Mouse (Mus musculus): ENCODE results near the gene Cabp4. TPM values are rescaled to one million over a fixed set of nuclear protein-coding genes. Genes with fewer than 3 reads are reported as not detected.

Cabp4 gene
- total RNA-seq, 2 experiments from 2014 or later = not detected

DNA sequence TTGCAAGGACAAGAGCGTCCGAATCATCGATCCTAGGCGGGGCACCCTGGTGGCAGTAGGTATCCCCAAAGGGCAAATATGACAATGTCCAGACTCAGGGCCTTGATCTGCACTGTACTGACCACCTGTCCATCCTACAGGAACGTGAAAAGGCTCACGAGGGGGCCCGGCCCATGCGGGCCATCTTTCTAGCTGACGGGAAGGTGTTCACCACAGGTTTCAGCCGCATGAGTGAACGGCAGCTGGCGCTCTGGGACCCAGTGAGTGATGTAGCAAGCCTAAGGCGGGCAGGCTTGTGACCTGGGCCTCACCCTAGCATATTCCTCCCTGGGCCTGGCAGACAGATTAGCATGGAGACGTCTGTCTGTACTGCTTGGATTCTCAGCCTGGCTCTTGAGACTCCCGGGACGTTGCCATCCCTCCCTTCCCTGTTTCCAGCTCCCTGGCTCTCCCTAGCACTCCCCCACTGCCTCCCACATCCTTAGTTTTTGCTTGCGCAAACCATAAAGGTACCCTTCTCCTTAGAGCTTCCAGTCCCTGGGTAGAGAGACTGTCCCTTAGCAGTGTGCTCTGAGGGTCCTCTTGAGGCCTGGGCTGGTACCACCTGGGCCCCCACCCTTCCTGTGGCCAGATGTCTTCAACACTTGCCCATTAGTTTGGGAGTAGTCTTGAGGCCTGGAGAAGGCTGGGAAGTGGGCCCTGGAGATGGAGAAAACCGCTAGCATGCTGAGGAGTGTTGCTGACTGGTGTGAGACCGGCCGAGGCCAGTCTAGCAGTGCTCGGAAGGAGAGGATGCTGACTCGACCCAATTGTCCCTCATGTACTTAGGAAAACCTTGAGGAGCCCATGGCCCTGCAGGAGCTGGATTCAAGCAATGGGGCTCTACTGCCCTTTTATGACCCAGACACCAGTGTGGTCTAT, 7.0 kb upstream of the Cabp4 start:
- Histone ChIP-seq H3K4me3 (no peak overlapping the region), H3K27ac (no peak overlapping the region)
- intact Hi-C loops (cut with DNase I) = no loop called here
- TF ChIP-seq CTCF (IDR thresholded peaks at IDR 0.05) = no peak
- DNase-seq = no peak

DNA sequence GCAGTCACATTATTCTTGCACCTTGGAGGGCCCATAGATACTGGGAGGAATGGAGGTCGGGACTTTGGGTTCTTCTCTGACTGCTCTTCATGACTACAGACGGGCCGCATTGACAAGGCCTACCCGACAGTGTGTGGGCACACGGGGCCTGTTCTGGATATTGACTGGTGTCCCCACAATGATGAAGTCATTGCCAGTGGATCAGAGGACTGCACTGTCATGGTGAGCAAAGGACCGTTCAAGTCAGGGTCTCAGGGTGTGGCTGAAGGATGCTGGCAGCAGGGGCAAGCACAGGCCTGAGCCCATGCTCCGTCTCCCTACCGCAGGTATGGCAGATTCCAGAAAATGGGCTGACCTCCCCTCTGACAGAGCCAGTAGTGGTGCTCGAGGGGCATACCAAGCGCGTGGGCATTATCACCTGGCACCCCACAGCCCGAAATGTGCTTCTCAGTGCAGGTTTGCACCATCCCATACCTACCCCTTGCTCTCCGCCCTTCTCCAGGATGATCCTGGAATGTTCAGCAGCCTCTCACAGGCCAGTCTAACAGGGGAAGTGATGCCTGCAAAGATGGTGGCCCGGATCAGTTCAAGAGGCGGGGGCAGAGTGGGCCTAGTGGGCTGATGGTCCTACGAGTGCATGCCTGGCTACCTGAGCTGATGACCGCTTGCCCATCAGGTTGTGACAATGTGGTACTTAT, 6.1 kb upstream of the Cabp4 start:
- no peak for TF ChIP-seq CTCF (IDR thresholded peaks at IDR 0.05)
- H3K27ac ChIP-seq = peak overlapping the region; percentile 96; the same call in 1 of the 2 replicates
- intact Hi-C loops (cut with DNase I) = no loop called here
- H3K4me3 ChIP-seq = peak overlapping the region; percentile 97
- DNase-seq = no peak

DNA sequence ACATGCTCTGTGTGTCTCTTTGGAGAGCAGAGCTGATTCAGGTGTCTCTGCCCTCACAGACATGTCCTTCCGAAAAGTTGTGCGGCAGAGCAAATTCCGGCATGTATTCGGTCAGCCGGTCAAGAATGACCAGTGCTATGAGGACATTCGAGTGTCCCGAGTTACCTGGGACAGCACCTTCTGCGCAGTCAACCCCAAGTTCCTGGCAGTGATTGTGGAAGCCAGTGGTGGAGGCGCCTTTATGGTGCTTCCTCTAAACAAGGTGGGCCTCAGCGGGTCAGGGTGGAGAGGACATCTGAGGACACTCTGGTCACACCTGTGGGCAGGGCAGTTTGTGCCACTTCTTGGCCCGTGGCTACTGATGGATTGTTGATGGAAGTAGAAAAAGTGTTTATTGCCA, 5.5 kb upstream of the Cabp4 start:
- DNase-seq = no peak
- Histone ChIP-seq H3K27ac (peak overlapping the region; percentile 96), H3K4me3 (peak overlapping the region; percentile 97)
- TF ChIP-seq CTCF (IDR thresholded peaks at IDR 0.05) = no peak
- intact Hi-C loops (cut with DNase I) = no loop called here

DNA sequence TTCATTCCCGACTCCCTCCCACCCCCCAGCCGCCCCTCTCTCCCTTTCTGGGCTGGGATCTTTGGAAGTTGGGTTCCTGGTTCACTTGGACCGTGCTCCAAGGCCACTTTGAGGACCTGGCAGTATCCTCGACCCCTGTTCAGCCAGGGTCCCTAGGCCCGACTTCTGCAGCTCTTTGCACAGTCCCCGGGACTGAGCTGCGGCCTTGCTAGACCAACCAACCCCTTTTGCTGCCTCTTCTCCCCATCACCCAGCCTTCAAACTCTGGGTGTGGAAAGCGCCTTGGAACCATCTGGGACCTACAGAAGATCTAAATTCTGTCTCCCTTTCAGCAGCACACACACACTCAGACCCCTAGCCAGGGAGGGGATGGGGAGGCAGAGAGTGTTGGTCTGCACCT, 5.0 kb upstream of the Cabp4 start:
- Histone ChIP-seq H3K4me3 (peak overlapping the region; percentile 97), H3K27ac (peak overlapping the region; percentile 96)
- intact Hi-C loops (cut with DNase I) = no loop called here
- no peak for DNase-seq
- no peak for TF ChIP-seq CTCF (IDR thresholded peaks at IDR 0.05)

DNA sequence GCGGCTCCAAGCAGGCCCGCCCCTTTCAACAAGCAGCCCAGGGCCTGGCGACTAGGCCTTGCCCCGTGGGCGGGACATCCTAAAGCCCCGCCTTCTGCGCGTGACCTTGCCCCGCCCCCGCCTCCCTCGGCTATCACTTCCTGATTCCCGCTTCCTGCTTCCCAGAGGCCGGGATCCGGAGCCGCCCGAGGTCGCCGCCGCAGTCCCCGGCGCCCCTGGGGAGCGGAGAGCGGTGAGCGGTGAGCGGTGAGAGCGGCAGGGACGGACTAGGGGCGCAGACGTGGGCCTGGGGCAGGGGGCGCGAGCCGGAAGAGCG, 4.6 kb upstream of the Cabp4 start, which contains the start of gene Coro1b:
Gene Coro1b, plus strand, starts transcription at position 129 of the 316 bp plus-strand sequence.
- Histone ChIP-seq H3K4me3 (peak within 1 kb of the TSS; percentile 97), H3K27ac (peak within 1 kb of the TSS; percentile 96)
- DNase-seq = peak; percentile 98
- no peak for TF ChIP-seq CTCF (IDR thresholded peaks at IDR 0.05)
- intact Hi-C loops (cut with DNase I) = no loop called here

DNA sequence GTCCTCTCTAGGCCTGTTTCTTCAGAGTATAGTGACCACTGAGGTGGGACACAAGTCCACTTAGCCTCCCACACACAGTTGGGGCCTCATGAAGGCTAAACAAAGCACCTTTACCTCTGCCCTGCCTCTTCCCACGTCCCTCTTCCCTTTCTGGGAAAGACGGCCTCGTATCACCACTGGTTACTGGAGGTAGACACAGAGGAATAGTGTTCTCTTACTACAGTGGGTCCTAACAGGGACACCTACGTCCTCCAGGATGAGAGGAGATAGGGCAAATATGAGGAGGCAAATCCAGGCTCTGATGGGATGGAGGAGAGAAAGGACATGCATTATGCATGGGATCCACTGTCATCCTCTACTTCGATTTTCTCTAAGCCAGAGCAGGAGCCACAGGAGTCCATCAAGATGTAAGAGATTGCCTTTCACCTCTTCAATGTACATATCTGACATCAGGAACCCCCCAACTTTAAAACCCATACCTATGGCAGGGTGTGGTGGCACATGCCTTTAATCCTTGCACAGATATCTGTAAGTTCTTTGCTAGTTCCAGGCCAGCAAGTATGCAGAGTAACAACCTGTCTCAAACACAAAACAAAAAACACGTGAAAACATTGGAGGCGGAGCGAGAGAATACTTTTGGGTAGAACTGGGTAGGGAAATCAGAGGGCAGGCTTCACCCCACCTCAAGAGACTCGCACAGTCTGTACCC, 4.1 kb upstream of the Cabp4 start:
- H3K27ac ChIP-seq = peak overlapping the region; percentile 96

DNA sequence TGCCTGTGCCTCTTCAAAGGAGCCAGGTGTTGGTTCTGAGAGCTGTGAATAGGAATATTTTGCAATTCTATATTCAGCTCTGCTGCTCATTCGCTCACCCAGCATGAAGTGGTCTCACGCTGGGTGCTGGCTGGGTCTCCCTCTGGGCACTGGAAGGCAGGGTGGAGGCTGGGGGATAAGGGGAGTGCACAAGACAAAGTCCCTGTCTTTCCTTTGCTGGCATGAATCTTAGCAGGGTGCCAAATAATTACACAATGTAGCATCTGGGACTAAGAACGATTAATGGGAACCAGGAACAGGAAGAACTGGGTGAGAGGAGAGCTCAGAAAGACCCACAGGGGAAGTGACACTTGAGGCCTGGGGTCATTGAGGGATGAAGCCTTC, 3.2 kb upstream of the Cabp4 start:
- DNase-seq = no peak
- H3K4me3 ChIP-seq = no peak overlapping the region
- TF ChIP-seq CTCF (IDR thresholded peaks at IDR 0.05) = no peak
- peak overlapping the region; percentile 96 for H3K27ac ChIP-seq
- intact Hi-C loops (cut with DNase I) = no loop called here

More for the DNA sequence above, 4.1 kb upstream of the Cabp4 start:
- intact Hi-C loops (cut with DNase I) = no loop called here
- no peak for DNase-seq
- TF ChIP-seq CTCF (IDR thresholded peaks at IDR 0.05) = no peak
- H3K4me3 ChIP-seq = peak overlapping the region; percentile 97

DNA sequence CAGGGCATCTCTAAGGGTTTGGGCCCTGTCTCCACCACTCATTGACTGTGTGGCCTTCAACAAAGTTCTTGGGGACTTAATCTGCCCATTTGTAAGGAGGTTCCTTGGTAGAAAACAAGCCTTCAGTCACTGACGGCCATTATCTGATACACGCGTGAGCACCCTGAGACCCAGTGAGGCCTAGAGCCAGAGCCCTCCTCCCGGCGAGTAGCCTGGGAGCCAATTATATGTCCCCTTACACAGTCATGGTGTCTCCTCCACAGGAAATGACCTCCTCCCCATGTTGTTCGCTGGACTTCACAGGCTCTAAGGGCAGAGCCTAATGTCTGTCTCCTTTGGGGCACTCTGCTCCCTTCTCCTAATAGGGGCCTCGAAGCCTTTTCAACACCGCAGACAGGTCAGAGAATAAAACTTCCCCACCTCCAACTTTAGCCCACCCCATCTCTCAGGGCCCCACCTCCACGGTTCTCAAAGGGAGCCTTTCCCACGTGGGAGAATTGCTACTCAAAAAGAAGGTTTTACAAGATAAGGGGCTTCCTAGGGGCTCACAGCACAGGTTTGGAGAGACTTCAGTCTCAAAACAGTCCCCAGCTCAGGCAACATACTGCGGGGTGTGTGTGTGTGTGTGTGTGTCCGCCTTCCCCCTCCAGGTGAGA, 2.7 kb upstream of the Cabp4 start:
- H3K27ac ChIP-seq = peak overlapping the region; percentile 96
- DNase-seq = no peak
- H3K4me3 ChIP-seq = no peak overlapping the region
- TF ChIP-seq CTCF (IDR thresholded peaks at IDR 0.05) = no peak
- intact Hi-C loops (cut with DNase I) = no loop called here

DNA sequence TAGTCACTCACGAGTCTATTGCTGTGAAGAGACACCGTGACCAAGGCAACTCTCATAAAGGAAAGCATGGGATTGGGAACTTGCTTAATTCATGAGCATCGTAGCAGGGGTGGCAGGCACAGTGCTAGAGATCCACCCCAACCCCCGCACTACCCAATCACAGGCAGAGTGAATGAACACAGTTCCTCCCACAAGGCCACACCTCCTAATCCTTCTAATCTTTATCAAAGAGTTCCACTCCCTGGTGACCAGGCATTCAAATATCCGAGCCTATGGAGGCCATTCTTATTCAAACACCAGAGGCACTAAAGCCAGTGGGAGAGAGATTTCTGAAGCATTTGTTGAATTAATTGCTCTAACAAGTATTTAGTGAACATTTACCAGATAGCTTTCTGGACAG, 2.1 kb upstream of the Cabp4 start:
- DNase-seq = no peak
- intact Hi-C loops (cut with DNase I) = no loop called here
- TF ChIP-seq CTCF (IDR thresholded peaks at IDR 0.05) = no peak
- H3K27ac ChIP-seq = peak overlapping the region; percentile 96; the same call in 1 of the 2 replicates
- no peak overlapping the region for H3K4me3 ChIP-seq

DNA sequence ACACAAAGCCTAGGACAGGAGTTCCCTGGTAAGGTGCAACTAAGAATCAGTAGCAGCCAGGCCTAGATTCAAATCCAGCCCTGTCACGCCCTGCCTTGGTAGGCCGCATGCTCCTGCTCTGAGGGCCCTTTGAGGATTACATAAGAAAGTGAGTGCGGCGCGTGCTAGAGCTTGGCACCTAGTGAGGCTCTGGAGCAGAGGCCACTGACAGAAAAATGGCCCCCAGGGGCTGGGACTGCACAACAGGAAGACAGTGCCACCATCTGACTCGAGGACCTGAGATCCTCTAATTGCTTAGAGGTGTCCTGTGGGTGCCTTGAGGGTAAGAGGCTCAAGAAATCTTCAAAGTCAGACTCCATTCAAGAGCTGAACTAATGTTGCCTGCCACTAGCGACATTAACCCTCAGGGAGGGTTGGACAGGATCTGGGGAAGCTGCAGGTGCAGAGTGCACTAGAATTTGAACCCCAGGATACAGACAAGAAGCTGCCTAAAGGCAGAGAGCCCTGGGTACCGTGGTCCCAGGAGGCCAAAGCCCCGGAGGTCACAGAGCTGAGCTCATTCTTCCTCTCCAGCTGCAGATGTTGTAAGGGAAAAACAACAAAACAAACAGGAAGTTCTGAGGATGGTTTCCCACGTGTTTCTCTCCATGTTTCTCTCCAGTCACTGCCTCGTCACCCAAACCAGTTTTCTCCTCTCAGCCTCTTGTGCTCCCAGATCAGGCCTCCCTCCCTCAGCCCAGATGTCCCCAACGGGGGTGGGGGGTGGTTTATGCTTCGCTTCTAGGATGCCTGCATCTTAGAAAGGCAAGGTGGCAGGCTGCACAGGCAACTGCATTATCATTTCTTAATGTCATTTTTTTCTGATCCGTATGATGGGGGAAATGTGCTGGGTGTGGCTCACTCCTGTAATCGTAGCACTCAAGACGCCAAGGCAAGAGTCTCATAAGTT, 991 bp upstream of the Cabp4 start:
- intact Hi-C loops (cut with DNase I) = no loop called here
- no peak overlapping the region for H3K4me3 ChIP-seq
- peak overlapping the region; percentile 96 for H3K27ac ChIP-seq
- peak; percentile 56 for DNase-seq
- no peak for TF ChIP-seq CTCF (IDR thresholded peaks at IDR 0.05)

DNA sequence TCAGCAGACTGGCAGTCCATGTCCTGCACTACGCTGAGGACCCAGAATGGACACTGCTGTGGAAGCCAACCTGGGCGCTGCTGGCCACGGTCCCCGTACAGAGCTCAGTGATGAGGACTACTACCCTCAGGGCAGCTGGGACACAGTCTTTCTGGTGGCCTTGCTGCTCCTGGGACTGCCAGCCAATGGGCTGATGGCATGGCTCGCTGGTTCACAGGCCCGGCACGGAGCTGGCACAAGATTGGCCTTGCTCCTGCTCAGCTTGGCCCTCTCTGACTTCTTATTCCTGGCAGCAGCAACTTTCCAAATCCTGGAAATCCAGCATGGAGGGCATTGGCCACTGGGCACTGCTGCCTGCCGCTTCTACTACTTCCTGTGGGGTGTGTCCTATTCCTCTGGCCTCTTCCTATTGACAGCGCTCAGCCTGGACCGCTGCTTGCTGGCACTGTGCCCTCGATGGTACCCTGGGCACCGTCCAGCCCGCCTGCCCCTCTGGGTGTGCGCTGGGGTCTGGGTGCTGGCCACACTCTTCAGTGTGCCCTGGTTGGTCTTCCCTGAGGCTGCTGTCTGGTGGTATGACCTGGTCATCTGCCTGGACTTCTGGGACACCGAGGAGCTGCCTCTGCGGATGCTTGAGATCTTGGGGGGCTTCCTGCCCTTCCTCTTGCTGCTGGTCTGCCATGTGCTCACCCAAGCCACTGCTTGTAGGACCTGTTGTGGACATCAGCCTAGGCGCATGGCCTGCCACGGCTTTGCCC, 1.2 kb downstream of the Cabp4 start:
- peak; percentile 38 for DNase-seq
- no peak for TF ChIP-seq CTCF (IDR thresholded peaks at IDR 0.05)
- H3K27ac ChIP-seq = no peak overlapping the region
- no peak overlapping the region for H3K4me3 ChIP-seq
- intact Hi-C loops (cut with DNase I) = no loop called here

Measured in gastrocnemius, adult 2 months (tissue).